8 mouse cellular contexts compared by ENCODE assay signal in the genomic region with DNA sequence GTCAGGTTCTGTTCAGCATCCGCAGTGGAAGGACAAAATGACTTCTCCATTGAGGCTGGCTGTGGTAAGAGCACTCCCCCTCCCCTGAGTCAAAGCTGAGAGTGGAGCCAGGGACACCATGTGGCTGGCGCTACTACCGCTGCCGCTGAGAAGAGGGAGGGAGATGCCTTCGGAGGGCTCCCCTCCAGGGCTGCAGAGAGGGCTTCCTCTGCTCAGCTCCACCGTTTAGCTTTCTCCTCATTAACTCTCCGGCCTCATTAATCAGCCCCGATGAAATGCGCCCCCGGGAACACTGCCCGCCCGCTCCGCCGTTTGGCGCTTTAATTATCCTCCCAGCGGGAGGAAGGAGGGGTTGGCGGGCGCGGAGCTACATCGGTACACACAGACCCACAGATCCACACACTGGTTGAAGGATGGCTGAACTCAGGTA. TPM values are rescaled to one million over a fixed set of nuclear protein-coding genes. Genes with fewer than 3 reads are reported as not detected.
A peak's percentile ranks its signal among the peaks of the same experiment; 100 is the strongest.
DNase-seq lines count a peak whose midpoint lies in the region; ATAC-seq and TF ChIP-seq lines count a peak whose summit lies in the region.

No protein-coding gene starts in this region.

- H3K9me3 ChIP-seq in hindbrain, embryonic 13.5 days = no peaks in the 10 kb centered on the region
- H3K9me3 ChIP-seq in limb, embryonic 14.5 days (ENCODE audit: control insufficient read depth, low read length) = no peaks in the 10 kb centered on the region

- ATAC-seq in hindbrain, embryonic 13.5 days (ENCODE audit: low FRiP score) = peak; percentile 68
- ATAC-seq in limb, embryonic 14.5 days (ENCODE audit: low FRiP score, low read depth) = 0 out of 2 replicates have a peak, but pooled peaks have one; percentile 31
- no peak for ATAC-seq in erythroid progenitor cell, adult 5-6 weeks (replicated peaks; ENCODE audit: low FRiP score, poor library complexity, severe bottlenecking)

- peak overlapping the region; percentile 60 for H3K9ac ChIP-seq in hindbrain, embryonic 13.5 days
- no peak overlapping the region for H3K9ac ChIP-seq in limb, embryonic 14.5 days (ENCODE audit: low read depth, low read length, severe bottlenecking)

- H3K4me3 ChIP-seq in hindbrain, embryonic 13.5 days = peak overlapping the region; percentile 32
- peak overlapping the region; percentile 22 for H3K4me3 ChIP-seq in limb, embryonic 14.5 days (replicated peaks; ENCODE audit: low read length)

- H3K36me3 ChIP-seq in hindbrain, embryonic 13.5 days = no peaks in the 10 kb centered on the region
- no peaks in the 10 kb centered on the region for H3K36me3 ChIP-seq in limb, embryonic 14.5 days (ENCODE audit: control insufficient read depth, insufficient read depth, low read length)

- H3K27me3 ChIP-seq in hindbrain, embryonic 13.5 days = peaks cover 64% of the 10 kb centered on the region
- H3K27me3 ChIP-seq in limb, embryonic 14.5 days (ENCODE audit: control insufficient read depth, insufficient read depth, low read length) = peaks cover 79% of the 10 kb centered on the region

- peak overlapping the region; percentile 51 for H3K4me2 ChIP-seq in hindbrain, embryonic 13.5 days
- peak overlapping the region; percentile 37 for H3K4me2 ChIP-seq in limb, embryonic 14.5 days (replicated peaks; ENCODE audit: low read depth, low read length, severe bottlenecking)

- peak; percentile 16 for DNase-seq in adrenal gland, postnatal 14 days
- DNase-seq in adrenal gland, adult 2 months = no peak
- DNase-seq in testis, postnatal 10 days (ENCODE audit: low spot score) = peak; percentile 43
- DNase-seq in testis, postnatal 14 days (ENCODE audit: low spot score) = no peak
- no peak for DNase-seq in limb, embryonic 14.5 days (ENCODE audit: low spot score)
- peak; percentile 50 for DNase-seq in right cerebral cortex, postnatal 14 days

- TF ChIP-seq POLR2A in limb, embryonic 14.5 days (IDR thresholded peaks at IDR 0.05; ENCODE audit: borderline replicate concordance, extremely low read depth, insufficient read depth, insufficient read length) = no peak

- peaks cover 95% of the 10 kb centered on the region for H3K4me1 ChIP-seq in hindbrain, embryonic 13.5 days (replicated peaks)
- peaks cover 25% of the 10 kb centered on the region; the same call in 1 of the 2 replicates for H3K4me1 ChIP-seq in limb, embryonic 14.5 days (ENCODE audit: control insufficient read depth, insufficient read depth, low read length)

- peak overlapping the region; percentile 72 for H3K27ac ChIP-seq in hindbrain, embryonic 13.5 days
- no peak overlapping the region for H3K27ac ChIP-seq in limb, embryonic 14.5 days (replicated peaks; ENCODE audit: low read depth, low read length)

- 0% methylated on average over 20 of the region's 20 CpGs for WGBS in hindbrain, embryonic 13.5 days
- 0% methylated on average over 20 of the region's 20 CpGs for WGBS in limb, embryonic 14.5 days

RNA-seq across cellular contexts. Expression of gene Robo3, which starts 23.4 kb away (rescaled TPM):
- total RNA-seq in adrenal gland, postnatal 14 days (2021) = 0.30 and 0.53 TPM in 2 replicates
- under 1 TPM; 0.62 to 0.75 TPM for total RNA-seq in adrenal gland, adult 2 months (2021)
- polyA plus RNA-seq in adrenal gland, adult 2 months (2012; rRNA removed) = 2.9 and 5.9 TPM in 2 replicates
- 64.6 and 91.3 TPM in 2 replicates for polyA plus RNA-seq in hindbrain, embryonic 13.5 days (2015; fragmentation: Nextera tagmentation; extraction: Ambion mirVana)
- 0.39 and 0.87 TPM in 2 replicates for polyA plus RNA-seq in limb, embryonic 14.5 days (2012; rRNA removed)
- 0.07 and 0.21 TPM in 2 replicates for polyA plus RNA-seq in limb, embryonic 14.5 days (2014; fragmentation: Nextera tagmentation; extraction: Ambion mirVana)
- not detected in 2 replicates for total RNA-seq in erythroid progenitor cell, adult 5-6 weeks (2015; ENCODE audit: low replicate concordance)
- total RNA-seq in erythroid progenitor cell, adult 5-6 weeks (2017; ENCODE audit: low replicate concordance) = not detected in 2 replicates

RNA-seq across cellular contexts. Expression of gene Msantd2, which starts 32.6 kb away (rescaled TPM):
- 21.9 and 22.5 TPM in 2 replicates for total RNA-seq in adrenal gland, postnatal 14 days (2021)
- total RNA-seq in adrenal gland, adult 2 months (2021) = 10 to 100 TPM; 15.3 to 22.7 TPM
- polyA plus RNA-seq in adrenal gland, adult 2 months (2012; rRNA removed) = 26.0 and 29.9 TPM in 2 replicates
- polyA plus RNA-seq in hindbrain, embryonic 13.5 days (2015; fragmentation: Nextera tagmentation; extraction: Ambion mirVana) = 35.4 and 39.2 TPM in 2 replicates
- polyA plus RNA-seq in limb, embryonic 14.5 days (2012; rRNA removed) = 64.4 and 74.2 TPM in 2 replicates
- 26.7 and 31.7 TPM in 2 replicates for polyA plus RNA-seq in limb, embryonic 14.5 days (2014; fragmentation: Nextera tagmentation; extraction: Ambion mirVana)
- 5.0 and 8.3 TPM in 2 replicates for total RNA-seq in erythroid progenitor cell, adult 5-6 weeks (2015; ENCODE audit: low replicate concordance)
- total RNA-seq in erythroid progenitor cell, adult 5-6 weeks (2017; ENCODE audit: low replicate concordance) = 0.91 and 1.0 TPM in 2 replicates

RNA-seq across cellular contexts. Expression of gene Robo4, which starts 54.8 kb away (rescaled TPM):
- total RNA-seq in adrenal gland, postnatal 14 days (2021) = 30.9 and 37.3 TPM in 2 replicates
- 10 to 100 TPM; 17.3 to 27.0 TPM for total RNA-seq in adrenal gland, adult 2 months (2021)
- 47.5 and 54.0 TPM in 2 replicates for polyA plus RNA-seq in adrenal gland, adult 2 months (2012; rRNA removed)
- 5.7 and 6.5 TPM in 2 replicates for polyA plus RNA-seq in hindbrain, embryonic 13.5 days (2015; fragmentation: Nextera tagmentation; extraction: Ambion mirVana)
- 13.2 and 17.6 TPM in 2 replicates for polyA plus RNA-seq in limb, embryonic 14.5 days (2012; rRNA removed)
- 12.4 and 13.8 TPM in 2 replicates for polyA plus RNA-seq in limb, embryonic 14.5 days (2014; fragmentation: Nextera tagmentation; extraction: Ambion mirVana)
- not detected in 2 replicates for total RNA-seq in erythroid progenitor cell, adult 5-6 weeks (2015; ENCODE audit: low replicate concordance)
- total RNA-seq in erythroid progenitor cell, adult 5-6 weeks (2017; ENCODE audit: low replicate concordance) = not detected in 2 replicates

Comparison
In these comparisons a context has a peak if more than half of its experiments do, and no peak if none do; other contexts are left out.
1. DNase-seq: peak in adrenal gland, postnatal 14 days (single experiment), testis, postnatal 10 days (single experiment) and right cerebral cortex, postnatal 14 days (single experiment); none in adrenal gland, adult 2 months (single experiment), testis, postnatal 14 days (single experiment) and limb, embryonic 14.5 days (single experiment).
2. RNA of gene Robo4, which starts 54.8 kb away (total RNA-seq): 30.9 to 37.3 TPM in adrenal gland, postnatal 14 days and 17.3 to 27.0 TPM in adrenal gland, adult 2 months; not detected in erythroid progenitor cell, adult 5-6 weeks; every median in the first group is over 10 times any median in the second.